Mouse (Mus musculus) MEL (cell line): ENCODE results near the gene Hs3st1. TPM values are rescaled to one million over a fixed set of nuclear protein-coding genes. Genes with fewer than 3 reads are reported as not detected.

Experiments
- DNase-seq: peaks from one replicate; pipeline ENCODE4 v3.0.0; 2011; ENCODE audit warnings: low read depth, low spot score
- H3K27ac ChIP-seq: 2 replicates; pipeline ENCODE4 v1.5.1; 2012; ENCODE audit warnings: low read depth, mild to moderate bottlenecking, control low read depth, low read length, moderate library complexity; ENCODE audit not compliant: control insufficient read depth
- H3K27me3 ChIP-seq, 2 experiments: fragments of 150-350 bp in 1 of 2; sonication (generic) in 1 of 2; 2 replicates each; pipeline ENCODE4 v1.6.1; 2012; ENCODE audit warnings: low read length in 2 of 2, mild to moderate bottlenecking in 2 of 2, improper control_type of control experiment in 1 of 2, moderate library complexity in 1 of 2; ENCODE audit not compliant: insufficient read depth in 2 of 2, control insufficient read depth in 1 of 2
- H3K36me3 ChIP-seq, 2 experiments: 2 replicates each; pipeline ENCODE4 v1.6.1; 2012 to 2014; ENCODE audit warnings: low read length in 2 of 2, improper control_type of control experiment in 1 of 2, inconsistent platforms in 1 of 2, mild to moderate bottlenecking in 1 of 2; ENCODE audit not compliant: insufficient read depth in 2 of 2, control insufficient read depth in 1 of 2
- H3K4me1 ChIP-seq, 2 experiments: fragments of 150-350 bp in 1 of 2; sonication (generic) in 1 of 2; 2 replicates each; pipeline ENCODE4 v1.6.1; 2012; ENCODE audit warnings: low read length in 2 of 2, improper control_type of control experiment in 1 of 2, mild to moderate bottlenecking in 1 of 2; ENCODE audit not compliant: insufficient read depth in 2 of 2, control insufficient read depth in 1 of 2
- H3K4me3 ChIP-seq, 2 experiments: fragments of 150-350 bp in 1 of 2; sonication (generic) in 1 of 2; 2 replicates each; pipeline ENCODE4 v1.5.1; 2012; ENCODE audit warnings: low read depth in 2 of 2, low read length in 2 of 2, mild to moderate bottlenecking in 2 of 2, moderate library complexity in 2 of 2, control low read depth in 1 of 2, improper control_type of control experiment in 1 of 2; ENCODE audit not compliant: control insufficient read depth in 1 of 2, insufficient read depth in 1 of 2
- H3K79me2 ChIP-seq: 2 replicates; pipeline ENCODE4 v1.6.1; 2012; ENCODE audit warnings: mild to moderate bottlenecking, low read length, moderate library complexity; ENCODE audit not compliant: control insufficient read depth, poor library complexity, insufficient read depth
- H3K9ac ChIP-seq: 2 replicates; pipeline ENCODE4 v1.6.1; 2012; ENCODE audit warnings: low read depth, mild to moderate bottlenecking, control low read depth, low read length, moderate library complexity; ENCODE audit not compliant: control insufficient read depth, poor library complexity, severe bottlenecking
- H3K9me3 ChIP-seq: fragments of 150-350 bp; sonication (generic); replicated peaks from 2 replicates; pipeline ENCODE4 v1.6.1; 2012; ENCODE audit warnings: mild to moderate bottlenecking, low read length, improper control_type of control experiment, moderate library complexity; ENCODE audit not compliant: insufficient read depth
- ETS1 ChIP-seq: IDR thresholded peaks from 2 replicates; pipeline ENCODE4 v1.6.1; 2012; ENCODE audit warnings: low read depth, mild to moderate bottlenecking, inconsistent platforms, low read length, improper control_type of control experiment, moderate library complexity
- polyA plus RNA-seq, 2 experiments: library from polyadenylated mRNA; stranded (reverse) in 1 of 2; unstranded in 1 of 2; fragments of >175 nt in 1 of 2; fragments of >200 nt in 1 of 2; gene quantifications; 2 replicates each; pipeline versions ENCODE4 v1.2.1 to v1.2.4; 2012; ENCODE audit warnings: low replicate concordance in 2 of 2, low read depth in 1 of 2; ENCODE audit not compliant: insufficient read length in 2 of 2, insufficient read depth in 1 of 2, missing spikeins in 1 of 2
- total RNA-seq: library from RNA; depleted of rRNA; stranded (reverse); fragments of 300-350 nt; gene quantifications from 2 replicates; pipeline ENCODE4 v1.2.3, GENCODE M21; 2012

Hs3st1 gene
- total and polyA plus RNA-seq, 3 experiments: not detected

DNA sequence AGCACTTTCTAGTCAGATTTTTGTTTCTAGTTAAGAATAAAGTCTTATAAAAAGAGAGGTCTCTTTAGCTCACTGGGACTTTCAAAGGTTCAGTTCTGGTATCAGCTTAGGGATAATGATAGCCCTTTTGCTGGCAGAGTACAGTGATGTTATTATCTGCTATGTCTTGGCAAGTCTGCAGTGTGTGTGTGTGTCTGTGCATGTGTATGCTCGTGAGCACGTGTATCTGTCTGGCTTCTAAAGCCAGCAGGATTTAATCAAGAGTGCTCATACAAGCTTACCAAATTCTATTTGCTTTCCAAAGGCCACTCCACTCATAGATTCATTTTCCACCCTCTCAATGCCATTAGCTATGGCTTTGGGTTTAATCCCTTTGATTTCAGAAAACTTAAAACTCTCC lies 160.5 kb downstream of the Hs3st1 start:
- H3K4me3 ChIP-seq: no peak overlapping the region
- TF ChIP-seq ETS1: no peak
- no peaks in the 10 kb centered on the region for H3K36me3 ChIP-seq
- H3K27me3 ChIP-seq: no peaks in the 10 kb centered on the region
- no peak overlapping the region for H3K27ac ChIP-seq
- no peaks in the 10 kb centered on the region for H3K9me3 ChIP-seq
- no peak for DNase-seq
- no peak overlapping the region for H3K9ac ChIP-seq
- H3K4me1 ChIP-seq: no peaks in the 10 kb centered on the region
- H3K79me2 ChIP-seq: no peaks in the 10 kb centered on the region
